Comparison of ENCODE assay signal across 26 mouse cellular contexts in the genomic region with DNA sequence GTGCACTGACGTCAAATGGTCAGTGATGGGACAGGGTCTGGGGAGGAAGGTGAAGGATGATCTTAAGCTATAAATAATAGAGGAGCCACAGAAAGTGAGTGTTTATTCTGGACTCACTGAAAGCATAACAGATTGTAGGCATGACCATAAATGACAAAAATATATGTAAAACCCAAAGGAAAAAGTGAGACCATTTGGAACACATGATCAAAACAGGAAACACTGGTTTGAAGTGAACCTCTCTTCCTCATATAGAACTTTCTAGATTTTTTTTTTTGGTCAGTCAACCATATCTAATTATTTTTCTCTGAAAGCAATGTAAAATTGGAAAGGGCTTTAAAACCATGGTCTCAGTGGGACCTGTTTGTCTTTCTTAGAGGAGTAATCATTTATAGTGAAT.
"Had no signal": no experiment of that assay in that cellular context is flagged by ENCODE, and none has a peak within 500 bp of the region (broad histone marks: within the 10 kb centered on the region; RNA-seq: fewer than 3 reads in every experiment).

No protein-coding gene starts in this region.

- H3K27ac ChIP-seq: heart, adult 2 months; heart, embryonic 10.5 days; hindbrain, embryonic 10.5 days; hindbrain, embryonic 12.5 days; hindbrain, embryonic 14.5 days; intestine, embryonic 15.5 days; layer of hippocampus, adult 2 months; left cerebral cortex, adult 2 months; liver, embryonic 12.5 days; liver, embryonic 14.5 days had no signal

- H3K9ac ChIP-seq: heart, embryonic 12.5 days; hindbrain, embryonic 12.5 days; hindbrain, embryonic 14.5 days; intestine, embryonic 15.5 days; limb, embryonic 13.5 days; limb, embryonic 15.5 days; liver, embryonic 12.5 days; liver, embryonic 14.5 days had no signal

- H3K4me2 ChIP-seq: heart, embryonic 12.5 days; hindbrain, embryonic 12.5 days; hindbrain, embryonic 14.5 days; intestine, embryonic 15.5 days; limb, embryonic 15.5 days; liver, embryonic 12.5 days had no signal

- H3K4me1 ChIP-seq: heart, embryonic 10.5 days; heart, embryonic 12.5 days; hindbrain, embryonic 10.5 days; hindbrain, embryonic 12.5 days; intestine, embryonic 15.5 days; liver, embryonic 12.5 days had no signal

- H3K9me3 ChIP-seq: heart, embryonic 10.5 days; heart, embryonic 12.5 days; hindbrain, embryonic 10.5 days; hindbrain, embryonic 12.5 days; intestine, embryonic 15.5 days; limb, embryonic 13.5 days; limb, embryonic 15.5 days; liver, embryonic 12.5 days had no signal

- H3K36me3 ChIP-seq: heart, embryonic 10.5 days; heart, embryonic 12.5 days; hindbrain, embryonic 10.5 days; hindbrain, embryonic 12.5 days; intestine, embryonic 15.5 days; limb, embryonic 13.5 days; limb, embryonic 15.5 days; liver, embryonic 12.5 days had no signal

- DNase-seq: gastrocnemius, postnatal 14 days; gastrocnemius, postnatal 36 days; heart, adult 11 months; heart, adult 2 months; heart, postnatal 10 days; heart, postnatal 4 days; kidney, adult 18-20 months; kidney, adult 8-10 months; kidney, postnatal 10 days; kidney, postnatal 25 days; kidney, postnatal 4 days had no signal

- H3K4me3 ChIP-seq: heart, adult 2 months; heart, embryonic 10.5 days; heart, embryonic 12.5 days; hindbrain, embryonic 10.5 days; hindbrain, embryonic 12.5 days; intestine, embryonic 15.5 days; layer of hippocampus, adult 2 months; left cerebral cortex, adult 2 months; limb, embryonic 13.5 days; limb, embryonic 15.5 days; liver, embryonic 12.5 days had no signal

- H3K27me3 ChIP-seq: heart, embryonic 12.5 days; hindbrain, embryonic 12.5 days; intestine, embryonic 15.5 days; liver, embryonic 12.5 days had no signal

- ATAC-seq: hindbrain, embryonic 16.5 days; inflammation-experienced regulatory T-cells, adult 6 months; intestine, embryonic 15.5 days; intestine, postnatal 0 days; liver, embryonic 12.5 days had no signal
